Mouse (Mus musculus) lung, embryonic 14.5 days (tissue): ENCODE measurements around the gene Gm9837. TPM values are rescaled to one million over a fixed set of nuclear protein-coding genes. Genes with fewer than 3 reads are reported as not detected.
"Not testable (repeated sequence)": the region's sequence is repeated elsewhere in the genome, so short reads cannot be mapped to it uniquely, and the experiment has no call there.

ENCODE experiments used
- ATAC-seq: fragments of 200-750 bp; cut with Nextera tagmentation; 2 replicates; pipeline ENCODE4 v1.8.0; 2017; ENCODE audit warnings: mild to moderate bottlenecking, moderate TSS enrichment, moderate library complexity; ENCODE audit not compliant: insufficient read depth
- DNase-seq: peaks from one replicate; pipeline ENCODE4 v3.0.0-alpha.2; 2015
- H3K27ac ChIP-seq: fragments of 300-500 bp; sonication (generic); 2 replicates; pipeline ENCODE4 v1.5.1; 2014; ENCODE audit warnings: low read depth, mild to moderate bottlenecking, moderate library complexity
- H3K27me3 ChIP-seq: fragments of 300-500 bp; sonication (generic); 2 replicates; pipeline ENCODE4 v1.6.1; 2014; ENCODE audit warnings: low read length, control low read depth; ENCODE audit not compliant: insufficient read depth
- H3K36me3 ChIP-seq: fragments of 300-500 bp; sonication (generic); 2 replicates; pipeline ENCODE4 v1.6.1; 2014; ENCODE audit warnings: control low read depth; ENCODE audit not compliant: insufficient read depth
- H3K4me1 ChIP-seq: fragments of 300-500 bp; sonication (generic); 2 replicates; pipeline ENCODE4 v1.6.1; 2014; ENCODE audit warnings: antibody characterized with exemption, control low read depth; ENCODE audit not compliant: insufficient read depth
- H3K4me2 ChIP-seq: fragments of 300-500 bp; sonication (generic); 2 replicates; pipeline ENCODE4 v1.6.1; 2014; ENCODE audit warnings: mild to moderate bottlenecking
- H3K4me3 ChIP-seq: fragments of 300-500 bp; sonication (generic); 2 replicates; pipeline ENCODE4 v1.5.1; 2014; ENCODE audit warnings: low read depth, low read length
- H3K9ac ChIP-seq: fragments of 300-500 bp; sonication (generic); 2 replicates; pipeline ENCODE4 v1.6.1; 2014
- H3K9me3 ChIP-seq: fragments of 300-500 bp; sonication (generic); 2 replicates; pipeline ENCODE4 v1.6.1; 2016; ENCODE audit warnings: low read depth, low read length, control low read depth
- CTCF ChIP-seq: IDR thresholded peaks from 2 replicates; pipeline ENCODE4 v1.5.1; 2016; ENCODE audit warnings: antibody characterized with exemption, low read depth
- WGBS: fragments of 180-500 bp; shearing (Covaris S2); extraction: QIAGEN DNeasy Blood & Tissue Kit; methylation state at CpG from one replicate; pipeline ENCODE4 v1.1.7; 2014; 5-methylcytosine and 5-hydroxymethylcytosine counted together
- polyA plus RNA-seq: library from polyadenylated mRNA; unstranded; fragments of >200 nt; fragmentation: Nextera tagmentation; extraction: Ambion mirVana; gene quantifications from 2 replicates; pipeline ENCODE4 v1.2.1, GENCODE M21; 2014

Gm9837 gene
- polyA plus RNA-seq, 1 experiment from 2014 or later, result not detected

GRCm38 (mm10) chr11:53430670-53431346 lies 39.5 kb downstream of the Gm9837 start, which contains the start of the genes Uqcrq and Gdf9:
TSS of gene Uqcrq (minus strand) at chr11:53430831.
TSS of gene Gdf9 (plus strand) at chr11:53431023.
- H3K9ac ChIP-seq, result peak within 1 kb of the TSS; percentile 89
- peaks cover 11% of the 10 kb centered on the region for H3K36me3 ChIP-seq
- peaks cover 7% of the 10 kb centered on the region for H3K4me1 ChIP-seq
- H3K27ac ChIP-seq, result peak within 1 kb of the TSS; percentile 72
- H3K4me3 ChIP-seq, result peak within 1 kb of the TSS; percentile 94
- H3K4me2 ChIP-seq, result peak within 1 kb of the TSS; percentile 91
- peak; percentile 92 for ATAC-seq
- TF ChIP-seq CTCF, result no peak
- DNase-seq, result peak; percentile 100
- WGBS, result 1% methylated on average over 44 of the region's 44 CpGs
- no peaks in the 10 kb centered on the region for H3K27me3 ChIP-seq
- H3K9me3 ChIP-seq, result no peaks in the 10 kb centered on the region

GRCm38 (mm10) chr11:53430300-53430669 lies 40.0 kb downstream of the Gm9837 start:
- H3K4me1 ChIP-seq, result peaks cover 7% of the 10 kb centered on the region
- H3K27ac ChIP-seq, result peak overlapping the region; percentile 72; the same call in 1 of the 2 replicates
- peak overlapping the region; percentile 94 for H3K4me3 ChIP-seq
- peak; percentile 43 for ATAC-seq
- no peak for TF ChIP-seq CTCF
- H3K36me3 ChIP-seq, result peaks cover 11% of the 10 kb centered on the region
- H3K9me3 ChIP-seq, result no peaks in the 10 kb centered on the region
- peak overlapping the region; percentile 89 for H3K9ac ChIP-seq
- WGBS, result under 1% methylated on average over 34 of the region's 34 CpGs
- H3K4me2 ChIP-seq, result peak overlapping the region; percentile 91
- no peaks in the 10 kb centered on the region for H3K27me3 ChIP-seq
- DNase-seq, result no peak

GRCm38 (mm10) chr11:53429182-53429581 lies 41.1 kb downstream of the Gm9837 start:
- H3K27me3 ChIP-seq, result no peaks in the 10 kb centered on the region
- TF ChIP-seq CTCF, result no peak
- no peak overlapping the region for H3K9ac ChIP-seq
- peaks cover 11% of the 10 kb centered on the region for H3K36me3 ChIP-seq
- H3K9me3 ChIP-seq, result no peaks in the 10 kb centered on the region
- DNase-seq (no peak), ATAC-seq (no peak)
- H3K27ac ChIP-seq, result no peak overlapping the region
- peaks cover 7% of the 10 kb centered on the region for H3K4me1 ChIP-seq
- H3K4me3 ChIP-seq, result 0 out of 2 replicates have a peak overlapping the region, but pooled peaks have one; percentile 94
- H3K4me2 ChIP-seq, result peak overlapping the region; percentile 91

DNA sequence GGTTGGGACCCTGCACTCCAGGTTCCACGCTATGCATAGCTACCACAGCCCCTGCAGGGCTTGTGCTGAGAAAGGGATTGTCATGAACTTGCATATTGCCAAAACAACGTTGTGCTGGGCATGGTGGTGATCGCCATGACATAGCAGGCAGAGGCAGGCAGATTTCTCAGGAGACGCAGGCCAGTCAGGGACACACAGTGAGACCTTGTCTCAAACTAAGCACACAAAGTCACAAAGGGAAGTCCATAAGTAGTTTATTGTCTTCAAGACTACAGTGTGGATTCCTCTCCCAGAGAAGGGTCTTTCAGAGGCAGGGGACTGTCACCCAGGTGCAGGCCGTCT lies 41.6 kb downstream of the Gm9837 start:
- H3K4me2 ChIP-seq, result no peak overlapping the region
- H3K27me3 ChIP-seq, result no peaks in the 10 kb centered on the region
- ATAC-seq (no peak), DNase-seq (no peak)
- no peak overlapping the region for H3K27ac ChIP-seq
- H3K36me3 ChIP-seq, result peaks cover 11% of the 10 kb centered on the region
- 93% methylated on average over 5 of the region's 5 CpGs for WGBS
- no peaks in the 10 kb centered on the region for H3K9me3 ChIP-seq
- H3K4me1 ChIP-seq, result peaks cover 7% of the 10 kb centered on the region
- no peak overlapping the region for H3K4me3 ChIP-seq
- no peak for TF ChIP-seq CTCF
- no peak overlapping the region for H3K9ac ChIP-seq

DNA sequence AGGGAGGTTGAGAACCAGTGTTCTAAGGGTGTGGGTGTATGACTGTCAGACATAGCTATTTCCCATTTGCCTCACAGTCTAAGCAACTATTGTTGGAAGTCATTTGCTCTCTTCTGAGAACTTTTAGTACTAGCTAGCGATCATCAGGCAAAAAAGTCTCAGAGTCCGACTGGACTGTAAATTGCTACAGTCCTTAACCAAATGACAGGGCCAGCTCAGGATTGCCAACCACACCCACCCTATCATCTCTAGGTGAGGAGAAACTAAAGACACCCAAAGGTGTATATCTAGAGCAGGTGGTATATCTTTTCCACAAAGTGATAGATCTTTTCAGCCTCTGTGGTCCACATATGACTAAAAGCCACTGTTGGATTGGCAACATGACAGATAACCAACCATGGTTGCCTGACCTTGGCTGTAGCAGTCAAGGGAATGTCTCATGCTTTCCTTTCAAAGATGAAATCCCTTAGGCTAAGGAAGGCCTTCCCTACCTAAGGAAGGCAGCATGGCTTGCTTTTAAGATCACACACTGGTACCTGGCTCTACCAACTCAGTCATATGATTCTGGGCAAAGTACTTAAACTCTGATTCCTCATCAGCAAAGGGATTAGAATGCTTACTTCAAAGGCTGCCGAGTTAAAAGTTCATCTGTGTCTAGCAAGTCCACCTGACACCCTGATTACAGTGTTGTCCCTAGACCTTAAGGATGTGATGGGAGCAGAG lies 42.1 kb downstream of the Gm9837 start:
- WGBS, result 90% methylated on average over 3 of the region's 3 CpGs
- peaks cover 11% of the 10 kb centered on the region for H3K36me3 ChIP-seq
- DNase-seq, result no peak
- H3K9ac ChIP-seq, result no peak overlapping the region
- H3K9me3 ChIP-seq, result no peaks in the 10 kb centered on the region
- no peak for TF ChIP-seq CTCF
- no peak overlapping the region for H3K4me3 ChIP-seq
- H3K27ac ChIP-seq, result no peak overlapping the region
- no peak overlapping the region for H3K4me2 ChIP-seq
- peaks cover 7% of the 10 kb centered on the region for H3K4me1 ChIP-seq
- H3K27me3 ChIP-seq, result no peaks in the 10 kb centered on the region
- ATAC-seq, result no peak

GRCm38 (mm10) chr11:53426914-53427313 lies 43.4 kb downstream of the Gm9837 start:
- not testable (repeated sequence) for H3K4me1 ChIP-seq, H3K27me3 ChIP-seq, DNase-seq, ATAC-seq, H3K9ac ChIP-seq, H3K4me3 ChIP-seq, H3K4me2 ChIP-seq, H3K27ac ChIP-seq, H3K9me3 ChIP-seq
- peaks cover 11% of the 10 kb centered on the region for H3K36me3 ChIP-seq
- WGBS, result 76% methylated on average over 3 of the region's 3 CpGs

DNA sequence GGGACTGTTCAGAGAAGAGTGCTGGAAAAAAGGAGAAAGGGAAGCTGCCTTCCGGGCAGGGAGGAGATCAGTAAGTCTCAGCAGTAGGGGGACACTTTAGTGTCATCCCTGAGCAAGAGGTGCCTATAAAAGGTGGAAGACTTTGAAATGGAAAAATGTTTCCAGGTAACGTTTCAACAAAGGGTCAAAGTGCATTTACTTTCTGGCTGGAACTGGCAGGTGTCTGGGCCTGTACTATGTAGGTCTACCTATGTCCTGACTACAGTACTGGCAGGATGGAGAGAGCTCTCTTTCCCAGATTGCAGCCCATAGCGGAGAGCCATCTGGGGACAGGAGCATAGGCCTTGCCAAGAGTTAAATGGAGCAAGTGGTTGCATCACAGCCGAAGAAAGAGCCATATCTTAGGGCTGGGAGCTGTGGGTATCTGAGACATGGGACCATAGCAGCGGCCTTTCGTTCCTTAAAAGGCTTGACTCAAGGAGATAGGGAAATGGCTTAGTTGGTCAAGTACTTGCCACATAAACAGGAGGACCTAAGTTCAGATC lies 44.5 kb downstream of the Gm9837 start:
- no peak overlapping the region for H3K27ac ChIP-seq
- 80% methylated on average over 6 of the region's 6 CpGs for WGBS
- no peak for TF ChIP-seq CTCF
- DNase-seq (no peak), ATAC-seq (no peak)
- peaks cover 7% of the 10 kb centered on the region for H3K4me1 ChIP-seq
- no peak overlapping the region for H3K4me2 ChIP-seq
- H3K27me3 ChIP-seq, result no peaks in the 10 kb centered on the region
- H3K36me3 ChIP-seq, result peaks cover 15% of the 10 kb centered on the region
- no peak overlapping the region for H3K4me3 ChIP-seq
- H3K9ac ChIP-seq, result no peak overlapping the region
- no peaks in the 10 kb centered on the region for H3K9me3 ChIP-seq
